Mouse (Mus musculus) erythroblast, adult 5-6 weeks (primary cell): Measurements from ENCODE around the gene Uqcc1. TPM values are rescaled to one million over a fixed set of nuclear protein-coding genes. Genes with fewer than 3 reads are reported as not detected.
"Not testable (repeated sequence)": the region's sequence is repeated elsewhere in the genome, so short reads cannot be mapped to it uniquely, and the experiment has no call there.

Experiments used
- ATAC-seq: replicated peaks from 2 replicates; pipeline ENCODE4 v1.8.0; 2016; ENCODE audit warnings: moderate number of reproducible peaks, mild to moderate bottlenecking, moderate TSS enrichment, inconsistent platforms; ENCODE audit not compliant: poor library complexity, low FRiP score, severe bottlenecking
- total RNA-seq, 2 experiments: library from RNA; stranded (forward) in 1 of 2; stranded (reverse) in 1 of 2; fragments of 150-400 nt in 1 of 2; fragments of 200-764, 138-1000 nt in 1 of 2; gene quantifications; 2 replicates each; pipeline versions ENCODE4 v1.2.3 to v1.2.4; 2015 to 2017; ENCODE audit warnings: low replicate concordance in 2 of 2

Uqcc1 gene
- total RNA-seq, 2 experiments from 2014 or later: 4.3 to 6.7 TPM

- ATAC-seq: no peak
Observed at GRCm38 (mm10) chr2:155940681-155941080, 10.6 kb upstream of the Uqcc1 start, which contains the start of gene Gm15557. Gm15557 (plus strand) TSS chr2:155940728.

- ATAC-seq: no peak
Observed at GRCm38 (mm10) chr2:155939897-155940529, 9.9 kb upstream of the Uqcc1 start.

- ATAC-seq: no peak
Observed at GRCm38 (mm10) chr2:155928711-155929345, 1.3 kb downstream of the Uqcc1 start.

GRCm38 (mm10) chr2:155925213-155925612 is 4.9 kb downstream of the Uqcc1 start:
- not testable (repeated sequence) for ATAC-seq

GRCm38 (mm10) chr2:155923143-155923542 is 7.0 kb downstream of the Uqcc1 start:
- no peak for ATAC-seq

GRCm38 (mm10) chr2:155914684-155915083 is 15.4 kb downstream of the Uqcc1 start:
- ATAC-seq: no peak

- ATAC-seq: no peak
Observed at GRCm38 (mm10) chr2:155903632-155904008, 26.5 kb downstream of the Uqcc1 start.

GRCm38 (mm10) chr2:155902989-155903631 is 27.0 kb downstream of the Uqcc1 start:
- no peak for ATAC-seq

- no peak for ATAC-seq
Observed at GRCm38 (mm10) chr2:155895046-155895735, 34.9 kb downstream of the Uqcc1 start.

GRCm38 (mm10) chr2:155894307-155895045 is 35.6 kb downstream of the Uqcc1 start:
- ATAC-seq: no peak

GRCm38 (mm10) chr2:155886776-155887175 is 43.3 kb downstream of the Uqcc1 start:
- no peak for ATAC-seq

- no peak; the same call in 1 of the 2 replicates for ATAC-seq
Observed at GRCm38 (mm10) chr2:155885271-155885697, 44.8 kb downstream of the Uqcc1 start.

- no peak for ATAC-seq
Observed at GRCm38 (mm10) chr2:155882087-155882486, 48.0 kb downstream of the Uqcc1 start.

- no peak for ATAC-seq
Observed at GRCm38 (mm10) chr2:155878964-155879876, 50.9 kb downstream of the Uqcc1 start.

- no peak for ATAC-seq
Observed at GRCm38 (mm10) chr2:155873636-155874035, 56.5 kb downstream of the Uqcc1 start.

- no peak for ATAC-seq
Observed at GRCm38 (mm10) chr2:155872930-155873507, 57.1 kb downstream of the Uqcc1 start.

- ATAC-seq: no peak
Observed at GRCm38 (mm10) chr2:155872486-155872885, 57.6 kb downstream of the Uqcc1 start.

- no peak for ATAC-seq
Observed at GRCm38 (mm10) chr2:155869772-155870171, 60.3 kb downstream of the Uqcc1 start.
